Mouse (Mus musculus) heart, embryonic 16.5 days (tissue): ENCODE data around the gene Fads3. TPM values are rescaled to one million over a fixed set of nuclear protein-coding genes. Genes with fewer than 3 reads are reported as not detected.

Source experiments
- ATAC-seq: fragments of 200-750 bp; cut with Nextera tagmentation; replicated peaks from 2 replicates; pipeline ENCODE4 v1.8.0; 2017; ENCODE audit warnings: moderate number of reproducible peaks; ENCODE audit not compliant: insufficient read depth, low FRiP score; ENCODE audit errors: extremely low read depth
- H3K27ac ChIP-seq: fragments of 300-500 bp; sonication (generic); 2 replicates; pipeline ENCODE4 v1.5.1; 2014; ENCODE audit warnings: mild to moderate bottlenecking, low read length, control low read depth, moderate library complexity
- H3K27me3 ChIP-seq: fragments of 300-500 bp; sonication (generic); 2 replicates; pipeline ENCODE4 v1.6.1; 2014; ENCODE audit warnings: low read length, mixed read lengths; ENCODE audit not compliant: control insufficient read depth, insufficient read depth
- H3K36me3 ChIP-seq: fragments of 300-500 bp; sonication (generic); 2 replicates; pipeline ENCODE4 v1.6.1; 2014; ENCODE audit not compliant: control insufficient read depth, insufficient read depth
- H3K4me1 ChIP-seq: fragments of 300-500 bp; sonication (generic); 2 replicates; pipeline ENCODE4 v1.6.1; 2014; ENCODE audit warnings: low read length, mixed read lengths; ENCODE audit not compliant: control insufficient read depth, insufficient read depth
- H3K4me2 ChIP-seq: fragments of 300-500 bp; sonication (generic); 2 replicates; pipeline ENCODE4 v1.6.1; 2014; ENCODE audit warnings: low read depth, mild to moderate bottlenecking, control low read depth, low read length
- H3K4me3 ChIP-seq: fragments of 300-500 bp; sonication (generic); 2 replicates; pipeline ENCODE4 v1.5.1; 2014; ENCODE audit warnings: mild to moderate bottlenecking, control low read depth, low read length
- H3K9ac ChIP-seq: fragments of 300-500 bp; sonication (generic); 2 replicates; pipeline ENCODE4 v1.6.1; 2014; ENCODE audit warnings: low read length, control low read depth
- H3K9me3 ChIP-seq: fragments of 300-500 bp; sonication (generic); replicated peaks from 2 replicates; pipeline ENCODE4 v1.6.1; 2016; ENCODE audit warnings: low read length; ENCODE audit not compliant: control insufficient read depth
- WGBS: fragments of 180-500 bp; shearing (Covaris S2); extraction: QIAGEN DNeasy Blood & Tissue Kit; methylation state at CpG from one replicate; pipeline ENCODE4 v1.1.7; 2014; 5-methylcytosine and 5-hydroxymethylcytosine counted together
- polyA plus RNA-seq: library from polyadenylated mRNA; unstranded; fragments of >200 nt; fragmentation: Nextera tagmentation; extraction: Ambion mirVana; gene quantifications from 2 replicates; pipeline ENCODE4 v1.2.1, GENCODE M21; 2015

The Fads3 gene
- polyA plus RNA-seq, 1 experiment from 2014 or later = 31.5 TPM

DNA sequence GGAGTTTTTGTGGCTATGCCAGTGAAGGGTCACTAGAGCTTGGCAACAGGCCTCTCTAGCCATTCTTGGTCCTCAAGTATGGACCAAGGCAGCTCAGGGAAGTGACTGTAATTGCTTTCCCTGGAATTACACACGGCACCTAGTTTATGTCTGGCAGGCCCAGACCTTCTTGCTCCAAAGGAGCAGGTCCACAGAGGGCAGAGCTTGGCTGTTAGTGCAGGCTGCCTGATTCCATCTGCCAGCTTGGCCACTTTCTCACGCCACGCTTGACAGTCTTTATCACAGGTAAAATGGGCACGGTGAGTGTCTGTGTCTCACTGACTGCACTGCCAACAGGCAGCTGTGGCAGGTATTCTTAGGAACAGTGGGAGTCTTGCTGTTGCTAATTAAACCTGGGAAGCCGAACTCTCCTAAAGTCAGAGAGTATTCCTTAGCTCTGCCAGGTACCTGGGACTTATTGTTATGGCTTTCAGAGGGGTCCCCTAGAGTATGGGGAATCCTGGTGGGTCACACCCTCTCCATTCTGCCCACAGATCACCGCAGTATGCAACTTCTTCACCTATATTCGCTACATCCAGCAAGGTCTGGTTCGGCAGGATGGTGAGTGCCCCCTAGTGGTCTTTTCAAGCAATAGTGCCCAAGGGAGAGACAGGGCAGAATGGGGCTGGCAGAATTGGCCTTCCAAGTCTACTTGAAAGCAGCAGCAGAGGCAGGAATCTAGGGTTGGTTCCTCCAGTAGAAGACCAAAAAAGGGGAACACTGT lies 8.0 kb upstream of the Fads3 start:
- Histone ChIP-seq H3K9me3 (no peaks in the 10 kb centered on the region), H3K4me3 (no peak overlapping the region), H3K27ac (no peak overlapping the region), H3K36me3 (no peaks in the 10 kb centered on the region), H3K27me3 (no peaks in the 10 kb centered on the region), H3K9ac (no peak overlapping the region), H3K4me2 (no peak overlapping the region), H3K4me1 (peaks cover 12% of the 10 kb centered on the region)
- WGBS = 43% methylated on average over 8 of the region's 8 CpGs
- 0 out of 2 replicates have a peak, but pooled peaks have one; percentile 11 for ATAC-seq

DNA sequence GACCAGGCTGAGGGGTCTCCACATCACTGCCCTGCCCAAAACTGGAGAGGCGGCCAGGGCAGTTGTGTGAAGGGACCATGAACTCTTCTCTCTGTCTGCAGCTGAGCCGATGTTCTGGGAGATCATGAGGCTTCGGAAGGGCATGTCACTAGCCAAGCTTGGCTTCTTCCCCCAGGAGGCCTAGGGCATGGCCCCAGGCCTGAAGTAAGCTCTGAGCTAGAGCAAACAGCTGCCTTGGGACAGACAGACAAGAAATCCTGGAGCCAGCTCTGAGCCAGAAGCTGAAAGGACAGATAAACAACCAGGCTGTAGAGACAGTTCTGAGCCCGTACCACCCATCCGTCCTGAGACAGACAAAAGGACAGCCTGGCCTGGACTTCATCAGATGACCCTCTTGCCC lies 7.0 kb upstream of the Fads3 start:
- Histone ChIP-seq H3K27ac (no peak overlapping the region), H3K9me3 (no peaks in the 10 kb centered on the region), H3K27me3 (no peaks in the 10 kb centered on the region), H3K36me3 (no peaks in the 10 kb centered on the region), H3K9ac (no peak overlapping the region), H3K4me1 (peaks cover 21% of the 10 kb centered on the region), H3K4me3 (no peak overlapping the region), H3K4me2 (no peak overlapping the region)
- no peak for ATAC-seq
- 81% methylated on average over 5 of the region's 5 CpGs for WGBS

DNA sequence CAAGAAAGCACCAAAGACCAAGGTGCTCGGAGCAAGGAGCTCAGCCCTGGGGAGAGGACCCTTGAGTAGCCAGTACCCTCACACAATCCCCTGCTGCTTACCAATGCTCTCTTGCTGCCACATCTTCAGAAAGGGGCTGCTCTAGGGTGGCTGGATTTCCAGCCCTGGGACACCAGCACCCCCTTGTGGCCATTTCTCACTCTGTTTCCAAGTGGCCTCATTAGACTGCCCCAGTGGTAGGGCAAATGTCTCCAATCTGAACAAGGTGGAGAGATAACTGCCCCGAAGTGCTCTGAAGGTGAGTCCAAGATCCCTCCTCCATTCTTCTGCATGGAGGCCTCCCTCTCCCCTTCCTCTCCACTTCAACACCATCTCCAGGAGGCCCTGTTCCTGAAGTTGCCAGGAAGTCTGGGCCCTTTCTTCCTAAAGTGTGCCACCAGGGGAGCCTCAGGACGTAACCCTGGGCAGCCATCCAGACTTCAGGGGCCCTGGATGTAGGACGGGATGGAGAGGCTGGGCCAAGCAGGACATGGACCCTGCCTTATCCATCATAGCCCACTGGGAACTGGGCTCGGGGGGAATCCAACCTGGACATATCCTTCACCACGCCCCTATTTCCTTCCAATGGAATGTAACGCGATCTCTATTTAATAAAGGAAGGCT lies 6.5 kb upstream of the Fads3 start:
- Histone ChIP-seq H3K4me2 (no peak overlapping the region), H3K9me3 (no peaks in the 10 kb centered on the region), H3K36me3 (no peaks in the 10 kb centered on the region), H3K9ac (no peak overlapping the region), H3K27ac (no peak overlapping the region), H3K4me3 (no peak overlapping the region), H3K27me3 (no peaks in the 10 kb centered on the region), H3K4me1 (peaks cover 26% of the 10 kb centered on the region)
- WGBS = 51% methylated on average over 8 of the region's 8 CpGs
- peak; percentile 65; the same call in 1 of the 2 replicates for ATAC-seq

DNA sequence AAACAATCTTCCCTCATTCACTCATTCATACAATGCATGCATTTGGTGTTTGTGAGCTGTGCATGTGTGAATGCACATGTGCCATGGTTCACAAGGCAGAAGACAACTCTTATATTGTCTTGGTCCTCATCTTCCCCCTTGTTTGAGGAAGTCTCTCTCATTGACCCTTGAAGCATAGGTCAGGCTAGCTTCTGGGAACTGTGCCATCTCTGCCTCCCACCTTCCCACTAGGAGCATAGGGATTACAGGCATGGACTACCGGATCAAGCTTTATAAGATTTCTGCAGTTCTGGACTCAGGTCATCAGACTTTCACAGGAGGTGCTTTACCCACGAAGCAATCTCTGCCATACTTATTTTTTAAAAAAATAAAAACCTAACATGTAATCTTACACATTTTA lies 3.8 kb upstream of the Fads3 start:
- Histone ChIP-seq H3K27me3 (no peaks in the 10 kb centered on the region), H3K4me3 (no peak overlapping the region), H3K9ac (no peak overlapping the region), H3K4me2 (no peak overlapping the region), H3K4me1 (peaks cover 39% of the 10 kb centered on the region), H3K27ac (no peak overlapping the region), H3K36me3 (no peaks in the 10 kb centered on the region), H3K9me3 (no peaks in the 10 kb centered on the region)
- 47% methylated on average over 2 of the region's 2 CpGs for WGBS
- no peak for ATAC-seq

- ATAC-seq = no peak
- Histone ChIP-seq H3K27me3 (no peaks in the 10 kb centered on the region), H3K4me3 (no peak overlapping the region), H3K27ac (peak overlapping the region; percentile 92), H3K9me3 (no peaks in the 10 kb centered on the region), H3K9ac (peak overlapping the region; percentile 51; the same call in 1 of the 2 replicates), H3K4me2 (no peak overlapping the region), H3K36me3 (no peaks in the 10 kb centered on the region), H3K4me1 (peaks cover 45% of the 10 kb centered on the region)
- 47% methylated on average over 3 of the region's 3 CpGs for WGBS
Observed at GRCm38 (mm10) chr19:10038364-10038763, 3.0 kb upstream of the Fads3 start.

DNA sequence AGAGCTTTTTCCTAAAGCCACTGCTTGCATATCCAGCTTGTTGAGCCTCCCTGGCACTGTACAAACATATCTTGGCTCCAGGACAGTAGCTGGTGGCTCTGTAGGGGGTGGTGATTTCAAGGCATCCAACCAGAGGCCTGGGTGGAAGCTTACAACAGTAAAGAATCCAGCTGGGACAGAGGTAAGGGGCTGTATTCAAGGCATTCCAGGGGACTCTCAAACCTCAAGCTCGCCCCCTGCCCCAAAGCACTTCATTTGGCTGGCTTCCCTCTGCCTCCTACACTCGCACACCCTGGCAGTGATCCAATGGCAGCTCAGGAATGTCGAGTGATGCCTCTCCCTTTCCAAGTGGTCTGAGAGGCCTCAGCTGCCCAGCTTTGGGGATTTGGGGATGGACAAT lies 2.5 kb upstream of the Fads3 start:
- H3K4me3 ChIP-seq = no peak overlapping the region
- WGBS = 12% methylated on average over 3 of the region's 3 CpGs

DNA sequence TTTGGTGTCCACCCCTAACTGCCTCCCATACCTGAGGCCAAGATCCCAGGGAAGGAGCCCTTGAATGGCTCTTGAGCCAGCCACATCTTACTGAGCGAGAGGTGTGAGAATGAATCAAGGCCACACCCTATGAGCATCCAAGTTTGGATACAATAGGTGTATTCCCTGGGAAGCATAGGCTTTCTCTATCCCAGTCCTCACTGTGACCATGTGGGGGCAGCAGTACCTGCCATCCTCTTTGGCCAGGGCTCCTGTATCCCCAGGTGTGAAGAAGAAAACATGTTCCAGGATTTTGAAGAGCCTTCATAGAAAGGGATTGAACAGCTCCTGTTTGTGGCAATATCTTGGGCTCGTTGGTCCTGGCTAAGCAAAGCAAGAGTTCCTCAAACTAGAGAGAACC lies 1.8 kb upstream of the Fads3 start:
- Histone ChIP-seq H3K36me3 (no peaks in the 10 kb centered on the region), H3K9ac (no peak overlapping the region), H3K4me3 (no peak overlapping the region), H3K4me1 (peaks cover 56% of the 10 kb centered on the region), H3K4me2 (peak overlapping the region; percentile 33; the same call in 1 of the 2 replicates), H3K9me3 (no peaks in the 10 kb centered on the region), H3K27me3 (no peaks in the 10 kb centered on the region), H3K27ac (peak overlapping the region; percentile 92)
- no peak for ATAC-seq
- 79% methylated on average over 2 of the region's 2 CpGs for WGBS

More for the DNA sequence above, 2.5 kb upstream of the Fads3 start:
- H3K9me3 ChIP-seq = no peaks in the 10 kb centered on the region
- peak overlapping the region; percentile 92 for H3K27ac ChIP-seq
- no peaks in the 10 kb centered on the region for H3K27me3 ChIP-seq
- H3K36me3 ChIP-seq = no peaks in the 10 kb centered on the region
- ATAC-seq = no peak
- H3K4me1 ChIP-seq = peaks cover 48% of the 10 kb centered on the region
- peak overlapping the region; percentile 51 for H3K9ac ChIP-seq
- peak overlapping the region; percentile 33; the same call in 1 of the 2 replicates for H3K4me2 ChIP-seq

DNA sequence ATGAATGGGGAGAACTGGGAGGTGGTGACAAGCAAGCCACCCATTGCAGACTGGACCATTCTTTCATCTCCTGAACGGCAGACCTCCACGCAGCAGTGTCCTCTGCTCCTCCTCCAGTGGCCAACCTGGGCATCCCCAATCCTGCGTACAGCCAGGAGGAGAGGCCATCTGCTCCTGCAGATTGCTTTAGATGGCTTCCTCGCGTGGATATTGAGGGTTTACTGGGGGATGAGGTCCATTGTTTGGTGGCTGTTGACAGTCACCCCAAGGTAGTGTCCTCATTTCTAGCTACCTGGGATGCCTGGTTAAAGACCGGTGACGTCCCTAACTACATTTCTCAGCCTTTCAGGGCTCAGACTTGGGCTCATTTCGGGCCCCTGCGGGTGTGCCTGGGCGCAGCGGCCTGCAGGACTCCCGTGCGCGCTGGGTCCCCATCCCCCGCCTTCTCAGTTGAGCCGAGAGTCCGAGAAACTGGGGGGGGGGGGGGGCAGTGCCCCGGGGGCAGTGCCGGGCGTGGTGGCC lies 442 bp upstream of the Fads3 start:
- Histone ChIP-seq H3K27me3 (no peaks in the 10 kb centered on the region), H3K4me3 (peak overlapping the region; percentile 77), H3K4me1 (peaks cover 63% of the 10 kb centered on the region), H3K4me2 (peak overlapping the region; percentile 72), H3K9ac (peak overlapping the region; percentile 88), H3K36me3 (no peaks in the 10 kb centered on the region), H3K9me3 (no peaks in the 10 kb centered on the region), H3K27ac (peak overlapping the region; percentile 97)
- WGBS = 9% methylated on average over 20 of the region's 20 CpGs
- no peak for ATAC-seq

DNA sequence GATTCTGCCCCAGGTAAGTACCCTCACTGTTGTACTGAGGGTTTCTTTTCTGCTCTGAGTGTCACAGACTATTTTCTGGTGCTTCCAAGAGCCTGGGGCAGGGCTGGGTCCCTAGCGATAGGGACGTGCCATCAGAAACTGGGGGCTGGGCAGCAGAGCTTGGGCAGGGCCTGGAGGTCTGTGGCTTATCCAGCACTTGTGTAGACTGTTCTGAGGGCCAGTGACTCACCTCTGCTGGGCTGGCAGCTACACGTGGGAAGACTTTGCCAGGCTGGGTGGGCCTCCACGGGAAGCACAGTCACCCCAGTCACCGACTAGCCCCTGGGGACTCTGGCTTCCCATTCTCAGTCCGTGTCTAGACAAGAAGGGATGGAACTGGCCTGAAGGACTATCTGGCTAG lies 863 bp downstream of the Fads3 start:
- Histone ChIP-seq H3K4me2 (peak overlapping the region; percentile 72), H3K4me3 (peak overlapping the region; percentile 77), H3K4me1 (peaks cover 74% of the 10 kb centered on the region), H3K9me3 (no peaks in the 10 kb centered on the region), H3K27me3 (no peaks in the 10 kb centered on the region), H3K36me3 (no peaks in the 10 kb centered on the region), H3K27ac (peak overlapping the region; percentile 97), H3K9ac (peak overlapping the region; percentile 88)
- ATAC-seq = peak; percentile 25; the same call in 1 of the 2 replicates
- 22% methylated on average over 6 of the region's 6 CpGs for WGBS
